Mouse (Mus musculus): Measurements from ENCODE around the gene Erc2. TPM values are rescaled to one million over a fixed set of nuclear protein-coding genes. Genes with fewer than 3 reads are reported as not detected.

Gene Erc2
- total RNA-seq, 4 experiments from 2014 or later, result 196 to 222 (median 210) TPM

GRCm38 (mm10) chr14:28504101-28505050 lies 882.1 kb downstream of the Erc2 start, which contains the start of gene Wnt5a:
Wnt5a (plus strand) TSS chr14:28504750.
- DNase-seq (ENCODE audit: low spot score in 2 of 2), result no peak

GRCm38 (mm10) chr14:28505051-28505585 lies 882.9 kb downstream of the Erc2 start:
- DNase-seq (ENCODE audit: low spot score in 2 of 2), result peak in 1 of 2 experiments; percentile 14

GRCm38 (mm10) chr14:28505586-28506375 lies 883.6 kb downstream of the Erc2 start:
- no peak for DNase-seq (ENCODE audit: low spot score in 2 of 2)

- no peak for DNase-seq (ENCODE audit: low spot score in 2 of 2)
Observed at GRCm38 (mm10) chr14:28506376-28506831, 884.2 kb downstream of the Erc2 start.

GRCm38 (mm10) chr14:28507011-28507410 lies 884.8 kb downstream of the Erc2 start:
- DNase-seq (ENCODE audit: low spot score in 2 of 2), result no peak

GRCm38 (mm10) chr14:28507471-28507870 lies 885.2 kb downstream of the Erc2 start:
- DNase-seq (ENCODE audit: low spot score in 2 of 2), result peak in 1 of 2 experiments; percentile 62

- DNase-seq (ENCODE audit: low spot score in 2 of 2), result no peak
Observed at GRCm38 (mm10) chr14:28508288-28509258, 886.3 kb downstream of the Erc2 start.

- DNase-seq (ENCODE audit: low spot score in 2 of 2), result no peak
Observed at GRCm38 (mm10) chr14:28509441-28510340, 887.5 kb downstream of the Erc2 start.

GRCm38 (mm10) chr14:28510341-28511028 lies 888.3 kb downstream of the Erc2 start:
- no peak for DNase-seq (ENCODE audit: low spot score in 2 of 2)

GRCm38 (mm10) chr14:28511029-28511651 lies 888.9 kb downstream of the Erc2 start:
- no peak for DNase-seq (ENCODE audit: low spot score in 2 of 2)

- DNase-seq (ENCODE audit: low spot score in 2 of 2), result no peak
Observed at GRCm38 (mm10) chr14:28512805-28513590, 890.8 kb downstream of the Erc2 start.

- DNase-seq (ENCODE audit: low spot score in 2 of 2), result no peak
Observed at GRCm38 (mm10) chr14:28514171-28514570, 891.9 kb downstream of the Erc2 start.

GRCm38 (mm10) chr14:28515331-28515730 lies 893.1 kb downstream of the Erc2 start:
- DNase-seq (ENCODE audit: low spot score in 2 of 2), result no peak

GRCm38 (mm10) chr14:28517631-28518560 lies 895.7 kb downstream of the Erc2 start:
- no peak for DNase-seq (ENCODE audit: low spot score in 2 of 2)

GRCm38 (mm10) chr14:28521106-28521505 lies 898.9 kb downstream of the Erc2 start:
- no peak for DNase-seq (ENCODE audit: low spot score in 2 of 2)

- DNase-seq (ENCODE audit: low spot score in 2 of 2), result no peak
Observed at GRCm38 (mm10) chr14:28522611-28523010, 900.4 kb downstream of the Erc2 start.

All from layer of hippocampus, adult 8-10 months (tissue).